Mouse (Mus musculus) MEL (cell line): ENCODE measurements around the gene Creld2. TPM values are rescaled to one million over a fixed set of nuclear protein-coding genes. Genes with fewer than 3 reads are reported as not detected.

ENCODE experiments used
- DNase-seq: peaks from one replicate; pipeline ENCODE4 v3.0.0; 2011; ENCODE audit warnings: low read depth, low spot score
- H3K27ac ChIP-seq: 2 replicates; pipeline ENCODE4 v1.5.1; 2012; ENCODE audit warnings: low read depth, mild to moderate bottlenecking, control low read depth, low read length, moderate library complexity; ENCODE audit not compliant: control insufficient read depth
- H3K27me3 ChIP-seq, 2 experiments: fragments of 150-350 bp in 1 of 2; sonication (generic) in 1 of 2; 2 replicates each; pipeline ENCODE4 v1.6.1; 2012; ENCODE audit warnings: low read length in 2 of 2, mild to moderate bottlenecking in 2 of 2, improper control_type of control experiment in 1 of 2, moderate library complexity in 1 of 2; ENCODE audit not compliant: insufficient read depth in 2 of 2, control insufficient read depth in 1 of 2
- H3K36me3 ChIP-seq, 2 experiments: 2 replicates each; pipeline ENCODE4 v1.6.1; 2012 to 2014; ENCODE audit warnings: low read length in 2 of 2, improper control_type of control experiment in 1 of 2, inconsistent platforms in 1 of 2, mild to moderate bottlenecking in 1 of 2; ENCODE audit not compliant: insufficient read depth in 2 of 2, control insufficient read depth in 1 of 2
- H3K4me1 ChIP-seq, 2 experiments: fragments of 150-350 bp in 1 of 2; sonication (generic) in 1 of 2; 2 replicates each; pipeline ENCODE4 v1.6.1; 2012; ENCODE audit warnings: low read length in 2 of 2, improper control_type of control experiment in 1 of 2, mild to moderate bottlenecking in 1 of 2; ENCODE audit not compliant: insufficient read depth in 2 of 2, control insufficient read depth in 1 of 2
- H3K4me3 ChIP-seq, 2 experiments: fragments of 150-350 bp in 1 of 2; sonication (generic) in 1 of 2; 2 replicates each; pipeline ENCODE4 v1.5.1; 2012; ENCODE audit warnings: low read depth in 2 of 2, low read length in 2 of 2, mild to moderate bottlenecking in 2 of 2, moderate library complexity in 2 of 2, control low read depth in 1 of 2, improper control_type of control experiment in 1 of 2; ENCODE audit not compliant: control insufficient read depth in 1 of 2, insufficient read depth in 1 of 2
- H3K79me2 ChIP-seq: 2 replicates; pipeline ENCODE4 v1.6.1; 2012; ENCODE audit warnings: mild to moderate bottlenecking, low read length, moderate library complexity; ENCODE audit not compliant: control insufficient read depth, poor library complexity, insufficient read depth
- H3K9ac ChIP-seq: 2 replicates; pipeline ENCODE4 v1.6.1; 2012; ENCODE audit warnings: low read depth, mild to moderate bottlenecking, control low read depth, low read length, moderate library complexity; ENCODE audit not compliant: control insufficient read depth, poor library complexity, severe bottlenecking
- H3K9me3 ChIP-seq: fragments of 150-350 bp; sonication (generic); replicated peaks from 2 replicates; pipeline ENCODE4 v1.6.1; 2012; ENCODE audit warnings: mild to moderate bottlenecking, low read length, improper control_type of control experiment, moderate library complexity; ENCODE audit not compliant: insufficient read depth
- BHLHE40 ChIP-seq: IDR thresholded peaks from 2 replicates; pipeline ENCODE4 v1.6.1; 2012; ENCODE audit warnings: low read depth, mild to moderate bottlenecking, inconsistent platforms, low read length, improper control_type of control experiment, borderline replicate concordance
- MAFK ChIP-seq: IDR thresholded peaks from 2 replicates; pipeline ENCODE4 v1.6.1; 2011; ENCODE audit warnings: low read depth, mild to moderate bottlenecking, low read length, improper control_type of control experiment, borderline replicate concordance
- MAX ChIP-seq: IDR thresholded peaks from 2 replicates; pipeline ENCODE4 v1.6.1; 2011; ENCODE audit warnings: low read length, improper control_type of control experiment
- MEF2A ChIP-seq: IDR thresholded peaks from 2 replicates; pipeline ENCODE4 v1.6.1; 2014; ENCODE audit warnings: low read depth, mild to moderate bottlenecking, inconsistent platforms, low read length, improper control_type of control experiment; ENCODE audit not compliant: poor library complexity, insufficient replicate concordance, severe bottlenecking; ENCODE audit errors: extremely low read depth
- MXI1 ChIP-seq: IDR thresholded peaks from 2 replicates; pipeline ENCODE4 v1.6.1; 2011; ENCODE audit warnings: mild to moderate bottlenecking, low read depth, low read length, improper control_type of control experiment
- MYC ChIP-seq: IDR thresholded peaks from 2 replicates; pipeline ENCODE4 v1.6.1; 2011; ENCODE audit warnings: low read depth, mild to moderate bottlenecking, low read length, improper control_type of control experiment, moderate library complexity
- NELFE ChIP-seq: IDR thresholded peaks from 2 replicates; pipeline ENCODE4 v1.6.1; 2011; ENCODE audit warnings: low read depth, low read length, improper control_type of control experiment
- POLR2AphosphoS5 ChIP-seq: IDR thresholded peaks from 2 replicates; pipeline ENCODE4 v1.6.1; 2012; ENCODE audit warnings: low read depth, borderline replicate concordance, mild to moderate bottlenecking, inconsistent platforms, low read length, moderate library complexity, mixed read lengths
- SIN3A ChIP-seq: IDR thresholded peaks from 2 replicates; pipeline ENCODE4 v1.6.1; 2012; ENCODE audit warnings: low read length, improper control_type of control experiment, inconsistent platforms
- TAL1 ChIP-seq: IDR thresholded peaks from 2 replicates; pipeline ENCODE4 v1.6.1; 2012; ENCODE audit warnings: mild to moderate bottlenecking, inconsistent platforms, low read length, moderate library complexity, mixed read lengths
- TBP ChIP-seq: IDR thresholded peaks from 2 replicates; pipeline ENCODE4 v1.8.0; 2011; ENCODE audit warnings: low read depth, low read length, improper control_type of control experiment
- UBTF ChIP-seq: IDR thresholded peaks from 2 replicates; pipeline ENCODE4 v1.6.1; 2012; ENCODE audit warnings: low read depth, mild to moderate bottlenecking, inconsistent platforms, low read length, improper control_type of control experiment, moderate library complexity, borderline replicate concordance; ENCODE audit not compliant: insufficient read depth
- USF1 ChIP-seq: IDR thresholded peaks from 2 replicates; pipeline ENCODE4 v1.6.1; 2014; ENCODE audit warnings: low read depth, mild to moderate bottlenecking, inconsistent platforms, low read length, improper control_type of control experiment, moderate library complexity
- USF2 ChIP-seq, 2 experiments: IDR thresholded peaks; 2 replicates each; pipeline ENCODE4 v1.6.1; 2011 to 2012; ENCODE audit warnings: improper control_type of control experiment in 2 of 2, low read length in 2 of 2, borderline replicate concordance in 1 of 2, inconsistent platforms in 1 of 2, low read depth in 1 of 2, mild to moderate bottlenecking in 1 of 2; ENCODE audit not compliant: insufficient read depth in 1 of 2
- ZKSCAN1 ChIP-seq: IDR thresholded peaks from 2 replicates; pipeline ENCODE4 v1.6.1; 2012; ENCODE audit warnings: low read depth, mild to moderate bottlenecking, inconsistent platforms, low read length, improper control_type of control experiment, moderate library complexity
- ZMIZ1 ChIP-seq: IDR thresholded peaks from 2 replicates; pipeline ENCODE4 v1.6.1; 2012; ENCODE audit warnings: low read depth, mild to moderate bottlenecking, inconsistent platforms, low read length, improper control_type of control experiment, moderate library complexity
- ZNF384 ChIP-seq: IDR thresholded peaks from 2 replicates; pipeline ENCODE4 v1.6.1; 2012; ENCODE audit warnings: low read depth, mild to moderate bottlenecking, inconsistent platforms, low read length, improper control_type of control experiment
- polyA plus RNA-seq, 2 experiments: library from polyadenylated mRNA; stranded (reverse) in 1 of 2; unstranded in 1 of 2; fragments of >175 nt in 1 of 2; fragments of >200 nt in 1 of 2; gene quantifications; 2 replicates each; pipeline versions ENCODE4 v1.2.1 to v1.2.4; 2012; ENCODE audit warnings: low replicate concordance in 2 of 2, low read depth in 1 of 2; ENCODE audit not compliant: insufficient read length in 2 of 2, insufficient read depth in 1 of 2, missing spikeins in 1 of 2
- total RNA-seq: library from RNA; depleted of rRNA; stranded (reverse); fragments of 300-350 nt; gene quantifications from 2 replicates; pipeline ENCODE4 v1.2.3, GENCODE M21; 2012

Creld2 gene
- total and polyA plus RNA-seq, 3 experiments = 118 to 188 TPM; not detected in 1

GRCm38 (mm10) chr15:88857361-88857760, 37.9 kb downstream of the Creld2 start:
- peaks cover 0 to 4% of the 10 kb centered on the region in 2 experiments; a peak in 2 of 4 replicates for H3K36me3 ChIP-seq
- no peak for TF ChIP-seq ZNF384
- no peak for TF ChIP-seq USF1
- TF ChIP-seq ZKSCAN1 = no peak
- no peak for TF ChIP-seq NELFE
- TF ChIP-seq TBP = no peak
- TF ChIP-seq MAX = no peak
- TF ChIP-seq TAL1 = no peak
- TF ChIP-seq MEF2A = no peak
- no peak for TF ChIP-seq BHLHE40
- TF ChIP-seq POLR2AphosphoS5 = no peak
- TF ChIP-seq MXI1 = no peak
- TF ChIP-seq USF2 (IDR thresholded peaks at IDR 0.05; ENCODE audit: borderline replicate concordance in 1 of 2, insufficient read depth in 1 of 2, low read depth in 1 of 2, low read length in 2 of 2) = no peak
- no peak for DNase-seq

GRCm38 (mm10) chr15:88858141-88858541, 38.7 kb downstream of the Creld2 start:
- Histone ChIP-seq H3K9me3 (no peaks in the 10 kb centered on the region), H3K9ac (no peak overlapping the region), H3K4me1 (peaks cover 0 to 5% of the 10 kb centered on the region in 2 experiments; a peak in 2 of 4 replicates), H3K36me3 (peaks cover 0 to 4% of the 10 kb centered on the region in 2 experiments; a peak in 2 of 4 replicates), H3K79me2 (peaks cover 8% of the 10 kb centered on the region), H3K27me3 (peaks cover 0 to 7% of the 10 kb centered on the region in 2 experiments; a peak in 2 of 4 replicates), H3K4me3 (no peak overlapping the region), H3K27ac (no peak overlapping the region)
- DNase-seq = no peak
- no peak for TF ChIP-seq MYC
- TF ChIP-seq, all 39 proteins: peak for 0

More at GRCm38 (mm10) chr15:88857361-88857760, 37.9 kb downstream of the Creld2 start:
- Histone ChIP-seq H3K4me1 (peaks cover 0 to 5% of the 10 kb centered on the region in 2 experiments; a peak in 2 of 4 replicates), H3K27me3 (peaks cover 0 to 8% of the 10 kb centered on the region in 2 experiments; a peak in 3 of 4 replicates), H3K4me3 (no peak overlapping the region), H3K9me3 (no peaks in the 10 kb centered on the region), H3K9ac (no peak overlapping the region), H3K79me2 (peaks cover under 1% of the 10 kb centered on the region; the same call in 1 of the 2 replicates), H3K27ac (no peak overlapping the region)

GRCm38 (mm10) chr15:88858707-88859106, 39.3 kb downstream of the Creld2 start:
- no peak for DNase-seq
- Histone ChIP-seq H3K9ac (no peak overlapping the region), H3K27ac (no peak overlapping the region), H3K9me3 (no peaks in the 10 kb centered on the region), H3K36me3 (peaks cover 0 to 4% of the 10 kb centered on the region in 2 experiments; a peak in 2 of 4 replicates), H3K4me3 (no peak overlapping the region), H3K27me3 (peaks cover 0 to 2% of the 10 kb centered on the region in 2 experiments; a peak in 1 of 4 replicates), H3K79me2 (peaks cover 12% of the 10 kb centered on the region)
- TF ChIP-seq UBTF = no peak
- TF ChIP-seq ZMIZ1 = no peak
- TF ChIP-seq USF1 = no peak
- TF ChIP-seq MAFK = no peak
- no peak for TF ChIP-seq SIN3A
- TF ChIP-seq, all 39 proteins: peak for 0
- H3K4me1 ChIP-seq = peaks cover 0 to 5% of the 10 kb centered on the region in 2 experiments; a peak in 2 of 4 replicates
